26 mouse cellular contexts compared by ENCODE assay signal in the genomic region with DNA sequence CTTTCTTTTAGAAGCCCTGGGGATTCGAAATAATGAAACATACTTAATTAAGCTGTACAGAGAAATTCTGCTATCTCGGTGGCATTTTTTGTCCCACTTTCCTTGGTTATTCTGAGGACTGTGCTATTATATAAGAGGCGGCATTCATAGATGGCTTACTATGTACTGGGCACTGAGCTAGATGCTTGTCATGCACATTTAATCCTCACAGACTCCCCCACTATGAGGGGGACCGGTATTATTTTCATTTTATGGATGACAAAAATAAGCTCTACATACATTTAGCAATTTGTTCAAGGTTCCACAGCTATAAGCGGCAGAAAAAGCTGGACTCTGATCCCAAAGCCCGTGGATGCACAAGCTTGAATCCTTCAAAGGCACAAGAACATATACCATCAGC.
DNase-seq lines count a peak whose midpoint lies in the region; ATAC-seq and TF ChIP-seq lines count a peak whose summit lies in the region.
"Had no signal": no experiment of that assay in that cellular context is flagged by ENCODE, and none has a peak within 500 bp of the region (broad histone marks: within the 10 kb centered on the region; RNA-seq: fewer than 3 reads in every experiment).

No protein-coding gene starts in this region.

- H3K9me3 ChIP-seq in hindbrain, embryonic 16.5 days (ENCODE audit: control insufficient read depth, low read length): no peaks in the 10 kb centered on the region
- no peaks in the 10 kb centered on the region for H3K9me3 ChIP-seq in hindbrain, postnatal 0 days (ENCODE audit: low read length)
- no peaks in the 10 kb centered on the region for H3K9me3 ChIP-seq in midbrain, embryonic 13.5 days
- H3K9me3 ChIP-seq: embryonic facial prominence, embryonic 10.5 days; embryonic facial prominence, embryonic 12.5 days; forebrain, embryonic 13.5 days; forebrain, embryonic 15.5 days had no signal

- no peak overlapping the region for H3K9ac ChIP-seq in hindbrain, embryonic 16.5 days (ENCODE audit: low read depth, low read length)
- no peak overlapping the region for H3K9ac ChIP-seq in hindbrain, postnatal 0 days (replicated peaks; ENCODE audit: low read length)
- H3K9ac ChIP-seq in midbrain, embryonic 13.5 days (replicated peaks): no peak overlapping the region
- H3K9ac ChIP-seq: embryonic facial prominence, embryonic 12.5 days; forebrain, embryonic 13.5 days; forebrain, embryonic 15.5 days had no signal

- no peaks in the 10 kb centered on the region; the same call in 1 of the 2 replicates for H3K4me1 ChIP-seq in hindbrain, embryonic 16.5 days (ENCODE audit: control insufficient read depth, insufficient read depth, low read depth, low read length)
- H3K4me1 ChIP-seq in hindbrain, postnatal 0 days (ENCODE audit: insufficient read depth, low read length): no peaks in the 10 kb centered on the region
- H3K4me1 ChIP-seq in midbrain, embryonic 13.5 days (replicated peaks): 0 out of 2 replicates have a peak, but pooled peaks cover 3% of the 10 kb centered on the region
- H3K4me1 ChIP-seq: embryonic facial prominence, embryonic 10.5 days; embryonic facial prominence, embryonic 12.5 days; forebrain, embryonic 13.5 days had no signal

- 75% methylated on average over 6 of the region's 6 CpGs for WGBS in hindbrain, embryonic 16.5 days
- 80% methylated on average over 6 of the region's 6 CpGs for WGBS in hindbrain, postnatal 0 days
- WGBS in midbrain, embryonic 13.5 days: 90% methylated on average over 6 of the region's 6 CpGs

- no peaks in the 10 kb centered on the region for H3K36me3 ChIP-seq in hindbrain, embryonic 16.5 days (ENCODE audit: control insufficient read depth, insufficient read depth, low read length)
- H3K36me3 ChIP-seq in hindbrain, postnatal 0 days (ENCODE audit: insufficient read depth, low read length): no peaks in the 10 kb centered on the region
- no peaks in the 10 kb centered on the region for H3K36me3 ChIP-seq in midbrain, embryonic 13.5 days
- H3K36me3 ChIP-seq: embryonic facial prominence, embryonic 10.5 days; embryonic facial prominence, embryonic 12.5 days; forebrain, embryonic 15.5 days; G1E had no signal

- no peak overlapping the region for H3K27ac ChIP-seq in hindbrain, embryonic 16.5 days (ENCODE audit: low read depth, low read length)
- H3K27ac ChIP-seq in hindbrain, postnatal 0 days: no peak overlapping the region
- H3K27ac ChIP-seq in left cerebral cortex, adult 2 months: peak overlapping the region; percentile 70
- no peak overlapping the region for H3K27ac ChIP-seq in midbrain, embryonic 13.5 days
- H3K27ac ChIP-seq: embryonic facial prominence, embryonic 10.5 days; embryonic facial prominence, embryonic 12.5 days; forebrain, embryonic 13.5 days; forebrain, embryonic 15.5 days had no signal

- TF ChIP-seq CTCF in hindbrain, postnatal 0 days (IDR thresholded peaks at IDR 0.05; ENCODE audit: low read depth): no peak
- TF ChIP-seq CTCF in left cerebral cortex, adult 2 months (IDR thresholded peaks at IDR 0.05): no peak

- peak; percentile 70 for ATAC-seq in frontal cortex, adult (ENCODE audit: low TSS enrichment)
- 0 out of 2 replicates have a peak, but pooled peaks have one; percentile 38 for ATAC-seq in hindbrain, embryonic 16.5 days
- ATAC-seq in hindbrain, postnatal 0 days: no peak
- no peak for ATAC-seq in midbrain, embryonic 13.5 days
- ATAC-seq: activated CD4-positive, CD25-positive, alpha-beta regulatory T cell, adult 4 months; CD4-positive, CD25-positive, alpha-beta regulatory T cell, adult 4 months; forebrain, embryonic 13.5 days; forebrain, embryonic 15.5 days; Patski had no signal

- intact Hi-C loops in left cerebral cortex, adult 2 months (cut with DNase I): no loop called here

- no peak for DNase-seq in frontal cortex, postnatal 36 days (ENCODE audit: low spot score in 2 of 2)
- no peak for DNase-seq in hindbrain, postnatal 0 days (ENCODE audit: low spot score)
- DNase-seq in left cerebral cortex, adult 2 months (ENCODE audit: extremely low spot score in 1 of 2, low spot score in 2 of 2): no peak
- DNase-seq in left cerebral cortex, adult 9 months (ENCODE audit: low spot score in 2 of 2): no peak
- DNase-seq: adrenal gland, adult 8-10 months; adrenal gland, postnatal 14 days; adrenal gland, postnatal 36 days; B cell, adult 2 months; cerebellum, adult 11 months; cerebellum, adult 18-20 months; cerebellum, adult 8-10 months; cerebellum, adult 9-11 months; cerebellum, postnatal 14 days; cerebellum, postnatal 36 days had no signal

- H3K4me2 ChIP-seq in hindbrain, embryonic 16.5 days (ENCODE audit: low read length): no peak overlapping the region
- no peak overlapping the region for H3K4me2 ChIP-seq in hindbrain, postnatal 0 days (ENCODE audit: low read depth, low read length)
- H3K4me2 ChIP-seq in midbrain, embryonic 13.5 days (replicated peaks): no peak overlapping the region
- H3K4me2 ChIP-seq: embryonic facial prominence, embryonic 12.5 days; forebrain, embryonic 13.5 days; forebrain, embryonic 15.5 days had no signal

- H3K4me3 ChIP-seq in hindbrain, embryonic 16.5 days (ENCODE audit: low read length): no peak overlapping the region
- H3K4me3 ChIP-seq in hindbrain, postnatal 0 days (ENCODE audit: low read length): no peak overlapping the region
- no peak overlapping the region for H3K4me3 ChIP-seq in left cerebral cortex, adult 2 months
- no peak overlapping the region for H3K4me3 ChIP-seq in midbrain, embryonic 13.5 days (replicated peaks)
- H3K4me3 ChIP-seq: embryonic facial prominence, embryonic 10.5 days; embryonic facial prominence, embryonic 12.5 days; forebrain, embryonic 13.5 days; forebrain, embryonic 15.5 days had no signal

- 0 out of 2 replicates have a peak, but pooled peaks cover 2% of the 10 kb centered on the region for H3K27me3 ChIP-seq in hindbrain, embryonic 16.5 days (replicated peaks; ENCODE audit: control insufficient read depth, insufficient read depth, low read length)
- H3K27me3 ChIP-seq in hindbrain, postnatal 0 days (ENCODE audit: insufficient read depth, low read length): no peaks in the 10 kb centered on the region
- H3K27me3 ChIP-seq in midbrain, embryonic 13.5 days: no peaks in the 10 kb centered on the region
- H3K27me3 ChIP-seq: CH12.LX; embryonic facial prominence, embryonic 12.5 days; forebrain, embryonic 13.5 days; forebrain, embryonic 15.5 days; Patski had no signal

Comparison
In these comparisons a context has a peak if more than half of its experiments do, and no peak if none do; other contexts are left out.
1. ATAC-seq: peak in frontal cortex, adult (single experiment) and hindbrain, embryonic 16.5 days (single experiment); none in hindbrain, postnatal 0 days (single experiment) and midbrain, embryonic 13.5 days (single experiment).